Mouse (Mus musculus): ENCODE data around the gene Tmem234.

DNA sequence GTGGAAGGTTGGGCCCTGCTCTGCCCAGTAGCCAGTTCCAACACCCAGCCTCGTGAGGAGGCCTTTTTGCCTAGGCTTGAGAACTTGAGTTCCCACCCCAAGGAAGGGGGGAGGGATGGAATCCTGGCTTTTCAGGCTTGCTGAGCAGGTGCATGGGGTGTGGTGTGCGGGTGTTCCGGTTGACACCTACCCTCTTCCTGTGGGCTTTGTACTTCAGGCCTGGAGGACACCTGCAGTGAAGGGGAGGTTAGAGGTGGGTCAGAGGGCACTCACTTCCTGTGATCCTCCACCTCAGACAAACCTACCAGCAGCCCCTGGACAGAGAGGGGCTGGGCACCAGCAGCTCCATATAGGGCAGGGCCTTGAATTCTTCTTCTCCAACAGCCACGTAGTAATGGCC lies 9.6 kb downstream of the Tmem234 start:
- TF ChIP-seq POLR2A (IDR thresholded peaks at IDR 0.05; ENCODE audit: borderline replicate concordance, low read depth, low read length) (no peak), CTCF (IDR thresholded peaks at IDR 0.05; ENCODE audit: low read depth, low read length) (no peak)
